Mouse (Mus musculus): Measurements from ENCODE around the gene Creb1.

Gene Creb1

DNA sequence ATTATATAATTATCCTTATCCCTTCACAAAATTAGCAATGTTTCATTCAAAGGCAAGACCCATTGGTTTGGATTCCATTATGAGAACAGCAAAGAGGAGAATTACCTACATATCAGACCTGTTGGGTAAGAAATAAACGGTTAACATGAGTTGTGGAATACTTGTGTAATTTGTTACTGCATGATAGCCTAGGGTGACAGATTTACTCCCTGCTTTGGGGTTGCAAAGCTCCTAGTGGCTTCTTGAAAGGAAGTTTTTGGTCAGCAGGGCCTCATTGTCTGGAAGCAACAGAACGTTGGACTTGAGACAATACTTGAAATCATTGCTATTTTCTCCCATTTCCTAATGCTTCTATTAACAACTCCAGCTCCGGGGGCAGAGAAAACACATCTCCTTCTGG lies 14.0 kb upstream of the Creb1 start:
- Histone ChIP-seq H3K36me3 (ENCODE audit: insufficient read depth, low read length) (no peaks in the 10 kb centered on the region), H3K9me3 (ENCODE audit: low read length) (no peaks in the 10 kb centered on the region), H3K27me3 (ENCODE audit: insufficient read depth, low read length) (no peaks in the 10 kb centered on the region), H3K4me1 (replicated peaks; ENCODE audit: low read depth, low read length) (no peaks in the 10 kb centered on the region), H3K4me3 (replicated peaks; ENCODE audit: low read length) (no peak overlapping the region)
- no peak for TF ChIP-seq POU5F1 (IDR thresholded peaks at IDR 0.05; ENCODE audit: borderline replicate concordance, low read length)
- TF ChIP-seq CTCF (conservative IDR thresholded peaks at IDR 0.05; ENCODE audit: low read length), result no peak
- no peak for TF ChIP-seq NANOG (IDR thresholded peaks at IDR 0.05; ENCODE audit: borderline replicate concordance, low read length)

DNA sequence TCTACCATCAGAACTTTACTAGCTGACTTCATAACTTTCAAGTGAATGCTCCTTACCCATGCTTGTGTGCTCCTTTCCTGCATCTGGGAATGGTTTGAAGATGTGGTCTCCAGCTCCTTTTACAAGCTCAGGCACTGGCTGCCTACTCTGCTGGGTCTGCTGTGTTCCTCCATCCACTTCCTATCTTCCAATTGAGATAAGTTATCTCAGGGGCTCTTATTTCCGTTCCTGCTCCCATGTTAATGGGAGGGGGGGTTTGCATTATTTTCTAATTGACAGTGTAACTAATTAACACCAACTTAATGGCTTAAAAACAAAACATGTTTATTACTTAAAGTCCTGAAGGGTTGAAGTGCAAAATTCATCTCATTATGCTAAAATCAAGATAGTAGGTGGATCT lies 13.1 kb upstream of the Creb1 start:
- H3K4me1 ChIP-seq (replicated peaks; ENCODE audit: low read depth, low read length), result peaks cover 1% of the 10 kb centered on the region; the same call in 1 of the 2 replicates
- no peaks in the 10 kb centered on the region for H3K36me3 ChIP-seq (ENCODE audit: insufficient read depth, low read length)
- H3K9me3 ChIP-seq (ENCODE audit: low read length), result no peaks in the 10 kb centered on the region
- TF ChIP-seq POU5F1 (IDR thresholded peaks at IDR 0.05; ENCODE audit: borderline replicate concordance, low read length), result no peak
- TF ChIP-seq CTCF (conservative IDR thresholded peaks at IDR 0.05; ENCODE audit: low read length), result no peak
- TF ChIP-seq NANOG (IDR thresholded peaks at IDR 0.05; ENCODE audit: borderline replicate concordance, low read length), result no peak
- no peaks in the 10 kb centered on the region for H3K27me3 ChIP-seq (ENCODE audit: insufficient read depth, low read length)
- no peak overlapping the region for H3K4me3 ChIP-seq (replicated peaks; ENCODE audit: low read length)

DNA sequence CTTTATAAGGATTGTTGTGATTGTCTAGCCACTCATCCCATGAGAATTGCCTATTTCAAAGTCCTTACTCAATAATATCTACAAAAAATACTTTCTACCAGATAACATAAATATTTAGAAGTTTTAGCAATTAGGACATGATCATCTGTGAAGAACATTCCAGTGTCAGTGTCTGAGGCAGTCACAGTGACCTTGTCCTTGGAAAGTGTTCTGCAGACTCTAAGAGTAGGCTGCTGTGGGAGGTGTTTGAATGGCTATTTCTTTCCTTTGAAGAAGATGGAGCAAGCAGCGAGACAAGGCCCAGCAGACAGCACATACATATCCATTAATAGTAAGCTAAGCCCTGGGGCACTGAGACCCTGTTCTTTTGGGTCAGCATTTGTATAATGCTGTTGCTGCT lies 12.5 kb upstream of the Creb1 start:
- H3K27me3 ChIP-seq (ENCODE audit: insufficient read depth, low read length), result no peaks in the 10 kb centered on the region
- H3K4me1 ChIP-seq (replicated peaks; ENCODE audit: low read depth, low read length), result peaks cover 7% of the 10 kb centered on the region
- H3K36me3 ChIP-seq (ENCODE audit: insufficient read depth, low read length), result no peaks in the 10 kb centered on the region
- H3K9me3 ChIP-seq (ENCODE audit: low read length), result no peaks in the 10 kb centered on the region
- TF ChIP-seq CTCF (conservative IDR thresholded peaks at IDR 0.05; ENCODE audit: low read length), result no peak
- H3K4me3 ChIP-seq (replicated peaks; ENCODE audit: low read length), result no peak overlapping the region

DNA sequence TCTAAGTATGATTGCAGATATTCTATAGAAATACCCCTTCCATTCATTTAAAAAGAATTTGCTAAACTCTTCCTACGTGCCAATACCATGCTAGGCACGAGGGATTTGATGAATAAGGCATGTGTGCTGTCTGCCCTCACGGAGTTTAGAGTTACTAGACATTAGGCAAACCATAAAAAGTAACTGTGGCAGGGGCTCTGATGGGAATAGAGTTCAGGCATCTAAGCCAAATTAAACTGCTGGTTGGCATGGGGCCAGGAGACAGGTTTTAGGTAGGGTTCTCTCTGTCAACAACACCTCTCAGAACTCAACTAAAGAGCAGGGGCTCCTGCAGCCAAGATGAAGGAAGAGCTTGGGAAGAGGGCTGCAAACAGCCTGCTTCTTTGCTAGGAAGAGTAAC lies 10.7 kb upstream of the Creb1 start:
- TF ChIP-seq POU5F1 (IDR thresholded peaks at IDR 0.05; ENCODE audit: borderline replicate concordance, low read length) (no peak), CTCF (conservative IDR thresholded peaks at IDR 0.05; ENCODE audit: low read length) (no peak), NANOG (IDR thresholded peaks at IDR 0.05; ENCODE audit: borderline replicate concordance, low read length) (no peak)
- H3K36me3 ChIP-seq (ENCODE audit: insufficient read depth, low read length), result no peaks in the 10 kb centered on the region
- 0 out of 2 replicates have a peak, but pooled peaks cover 3% of the 10 kb centered on the region for H3K9me3 ChIP-seq (ENCODE audit: low read length)
- no peaks in the 10 kb centered on the region for H3K27me3 ChIP-seq (ENCODE audit: insufficient read depth, low read length)
- peaks cover 7% of the 10 kb centered on the region for H3K4me1 ChIP-seq (replicated peaks; ENCODE audit: low read depth, low read length)
- no peak overlapping the region for H3K4me3 ChIP-seq (replicated peaks; ENCODE audit: low read length)

DNA sequence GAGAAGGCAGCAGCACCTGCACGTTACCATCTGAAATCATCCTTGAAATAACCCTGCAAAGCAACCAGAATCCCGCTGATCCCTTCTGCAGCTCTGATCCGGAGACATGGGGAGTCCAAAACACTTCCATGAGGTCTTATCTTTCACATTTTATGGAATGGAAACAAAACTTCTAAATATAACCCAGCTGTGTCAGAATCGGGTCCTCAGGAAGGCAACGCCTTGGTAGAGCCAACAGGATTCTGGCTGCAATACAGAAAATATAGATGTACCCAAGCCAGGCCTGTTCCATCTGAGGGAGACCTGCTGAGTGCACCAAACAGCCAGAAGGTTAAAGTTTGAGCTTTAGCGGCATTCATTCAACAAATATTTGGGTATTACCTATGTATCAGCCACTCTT lies 9.8 kb upstream of the Creb1 start:
- Histone ChIP-seq H3K4me1 (replicated peaks; ENCODE audit: low read depth, low read length) (peaks cover 7% of the 10 kb centered on the region), H3K27me3 (ENCODE audit: insufficient read depth, low read length) (no peaks in the 10 kb centered on the region), H3K9me3 (ENCODE audit: low read length) (0 out of 2 replicates have a peak, but pooled peaks cover 3% of the 10 kb centered on the region), H3K36me3 (ENCODE audit: insufficient read depth, low read length) (no peaks in the 10 kb centered on the region), H3K4me3 (replicated peaks; ENCODE audit: low read length) (no peak overlapping the region)
- TF ChIP-seq POU5F1 (IDR thresholded peaks at IDR 0.05; ENCODE audit: borderline replicate concordance, low read length) (no peak), NANOG (IDR thresholded peaks at IDR 0.05; ENCODE audit: borderline replicate concordance, low read length) (no peak), CTCF (conservative IDR thresholded peaks at IDR 0.05; ENCODE audit: low read length) (no peak)

DNA sequence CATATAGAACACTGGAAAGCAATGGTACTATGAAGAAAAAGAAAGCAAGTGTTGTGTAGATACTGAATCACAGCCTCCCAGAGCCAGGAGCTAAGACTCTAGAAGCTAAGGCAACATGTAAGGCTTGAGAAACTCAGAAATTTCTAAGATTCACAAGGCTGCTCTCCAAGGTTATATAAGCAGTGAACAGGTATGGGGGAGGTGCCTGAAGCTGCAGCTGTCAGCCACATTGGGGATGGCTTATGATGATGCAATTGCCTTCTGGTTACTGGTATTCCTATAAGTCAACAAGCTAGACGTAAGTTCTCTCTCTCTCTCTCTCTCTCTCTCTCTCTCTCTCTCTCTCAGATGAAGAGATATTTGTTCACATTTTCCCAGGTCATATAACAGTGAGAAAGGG lies 9.3 kb upstream of the Creb1 start:
- Histone ChIP-seq H3K4me1 (replicated peaks; ENCODE audit: low read depth, low read length) (peaks cover 7% of the 10 kb centered on the region), H3K4me3 (replicated peaks; ENCODE audit: low read length) (no peak overlapping the region), H3K27me3 (ENCODE audit: insufficient read depth, low read length) (no peaks in the 10 kb centered on the region), H3K9me3 (ENCODE audit: low read length) (0 out of 2 replicates have a peak, but pooled peaks cover 3% of the 10 kb centered on the region), H3K36me3 (ENCODE audit: insufficient read depth, low read length) (no peaks in the 10 kb centered on the region)
- TF ChIP-seq POU5F1 (IDR thresholded peaks at IDR 0.05; ENCODE audit: borderline replicate concordance, low read length) (no peak), CTCF (conservative IDR thresholded peaks at IDR 0.05; ENCODE audit: low read length) (no peak), NANOG (IDR thresholded peaks at IDR 0.05; ENCODE audit: borderline replicate concordance, low read length) (no peak)

DNA sequence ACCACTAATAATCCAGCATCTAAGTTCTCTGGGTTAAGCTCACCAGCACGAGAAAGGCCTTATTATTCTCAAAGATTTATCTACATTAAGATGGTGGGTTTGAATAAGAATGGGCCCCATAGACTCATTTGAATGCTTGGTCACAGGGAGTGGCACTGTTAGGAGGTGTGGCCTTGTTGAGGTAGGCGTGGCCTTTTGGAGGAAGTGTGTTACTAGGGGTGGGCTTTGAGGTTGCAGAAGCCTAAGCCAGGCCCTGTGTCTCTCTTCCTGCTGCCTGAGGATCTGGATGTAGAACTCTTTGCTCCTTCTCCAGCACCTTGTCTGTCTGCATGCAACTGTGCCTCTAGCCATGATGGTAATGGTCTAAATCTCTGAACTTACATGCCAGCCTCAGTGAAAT lies 7.8 kb upstream of the Creb1 start:
- Histone ChIP-seq H3K9me3 (ENCODE audit: low read length) (0 out of 2 replicates have a peak, but pooled peaks cover 3% of the 10 kb centered on the region), H3K36me3 (ENCODE audit: insufficient read depth, low read length) (no peaks in the 10 kb centered on the region), H3K4me3 (replicated peaks; ENCODE audit: low read length) (no peak overlapping the region), H3K4me1 (replicated peaks; ENCODE audit: low read depth, low read length) (peaks cover 7% of the 10 kb centered on the region), H3K27me3 (ENCODE audit: insufficient read depth, low read length) (no peaks in the 10 kb centered on the region)
- TF ChIP-seq POU5F1 (IDR thresholded peaks at IDR 0.05; ENCODE audit: borderline replicate concordance, low read length), result no peak
- TF ChIP-seq NANOG (IDR thresholded peaks at IDR 0.05; ENCODE audit: borderline replicate concordance, low read length), result no peak
- no peak for TF ChIP-seq CTCF (conservative IDR thresholded peaks at IDR 0.05; ENCODE audit: low read length)

DNA sequence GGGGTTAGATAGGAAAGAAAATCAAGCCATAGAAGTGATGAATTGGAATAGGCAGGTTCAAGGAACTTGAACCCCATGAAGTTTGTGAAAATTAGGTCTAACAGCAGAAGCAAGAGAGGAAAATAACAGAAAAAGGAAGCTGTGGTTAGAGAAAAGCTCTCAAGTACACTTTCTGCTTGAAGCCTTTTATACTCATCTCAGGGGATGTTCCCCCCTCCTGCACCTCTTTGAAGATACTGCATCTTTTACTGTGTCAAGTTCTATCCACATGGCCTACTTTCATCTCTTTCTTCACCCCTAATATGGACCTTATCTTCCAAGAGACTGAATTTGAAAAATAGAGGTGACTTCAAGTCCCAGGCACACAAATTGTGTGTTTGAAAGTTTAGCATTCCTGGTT lies 4.8 kb upstream of the Creb1 start:
- Histone ChIP-seq H3K9me3 (ENCODE audit: low read length) (0 out of 2 replicates have a peak, but pooled peaks cover 3% of the 10 kb centered on the region), H3K27me3 (ENCODE audit: insufficient read depth, low read length) (no peaks in the 10 kb centered on the region)
- TF ChIP-seq NANOG (IDR thresholded peaks at IDR 0.05; ENCODE audit: borderline replicate concordance, low read length), result no peak
- TF ChIP-seq CTCF (conservative IDR thresholded peaks at IDR 0.05; ENCODE audit: low read length), result no peak
- no peak for TF ChIP-seq POU5F1 (IDR thresholded peaks at IDR 0.05; ENCODE audit: borderline replicate concordance, low read length)

DNA sequence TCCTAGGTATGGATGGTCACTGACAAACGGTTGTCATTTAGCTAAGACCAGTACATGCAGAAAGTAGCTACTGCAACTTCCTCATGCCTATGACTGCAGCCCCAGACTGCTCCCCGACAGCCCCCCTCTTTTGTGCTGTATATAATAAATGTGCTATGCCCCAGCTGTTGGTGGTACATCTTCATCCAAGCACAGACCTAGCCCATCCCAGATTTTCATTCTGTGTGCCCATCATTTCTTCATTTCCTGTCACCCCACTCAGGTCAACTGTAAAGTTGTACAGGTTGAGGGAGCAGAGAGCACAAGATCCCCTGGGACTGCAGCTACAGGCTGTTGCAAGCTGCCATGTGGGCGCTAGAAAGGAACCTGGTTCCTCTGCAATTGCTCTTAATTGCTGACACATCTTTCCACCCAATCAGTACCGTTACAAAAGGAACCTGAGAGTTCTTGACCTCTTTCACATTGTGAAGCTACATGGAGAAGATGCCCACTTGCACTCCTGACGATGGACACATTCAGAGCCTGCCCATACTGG lies 2.6 kb upstream of the Creb1 start:
- Histone ChIP-seq H3K4me3 (replicated peaks; ENCODE audit: low read length) (no peak overlapping the region), H3K9me3 (ENCODE audit: low read length) (0 out of 2 replicates have a peak, but pooled peaks cover 3% of the 10 kb centered on the region), H3K36me3 (ENCODE audit: insufficient read depth, low read length) (no peaks in the 10 kb centered on the region), H3K4me1 (replicated peaks; ENCODE audit: low read depth, low read length) (peaks cover 27% of the 10 kb centered on the region), H3K27me3 (ENCODE audit: insufficient read depth, low read length) (no peaks in the 10 kb centered on the region)
- TF ChIP-seq POU5F1 (IDR thresholded peaks at IDR 0.05; ENCODE audit: borderline replicate concordance, low read length), result no peak
- no peak for TF ChIP-seq NANOG (IDR thresholded peaks at IDR 0.05; ENCODE audit: borderline replicate concordance, low read length)
- no peak for TF ChIP-seq CTCF (conservative IDR thresholded peaks at IDR 0.05; ENCODE audit: low read length)

More for the DNA sequence above, 4.8 kb upstream of the Creb1 start:
- Histone ChIP-seq H3K4me3 (replicated peaks; ENCODE audit: low read length) (no peak overlapping the region), H3K36me3 (ENCODE audit: insufficient read depth, low read length) (no peaks in the 10 kb centered on the region), H3K4me1 (replicated peaks; ENCODE audit: low read depth, low read length) (peaks cover 23% of the 10 kb centered on the region)

Measured in E14TG2a.4 (cell line).